Mouse (Mus musculus): ENCODE results near the gene Sirt3.

DNA sequence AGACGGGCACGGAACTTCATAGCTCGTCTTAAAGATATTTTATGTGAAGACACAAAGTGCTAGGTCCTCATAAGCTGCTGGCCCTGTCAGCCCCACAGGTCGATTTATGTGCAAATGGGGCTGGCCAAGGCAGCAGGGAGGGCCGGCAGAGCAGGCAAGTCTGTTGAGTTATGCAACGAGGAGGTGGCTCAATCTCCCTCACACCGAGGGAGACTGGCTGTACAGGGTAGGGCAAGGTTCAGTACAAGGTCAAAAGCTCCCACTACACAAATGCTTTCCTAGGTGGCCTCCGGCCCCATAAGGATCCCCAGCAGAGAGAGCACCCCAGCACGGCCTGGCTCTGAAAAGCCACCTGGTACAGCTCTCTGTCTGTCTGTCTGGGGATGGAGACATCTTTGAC, 28.7 kb downstream of the Sirt3 start:
- TF ChIP-seq CTCF (IDR thresholded peaks at IDR 0.05; ENCODE audit: extremely low read depth, insufficient read length, insufficient replicate concordance, low read depth, low read length) (no peak), POLR2A (IDR thresholded peaks at IDR 0.05; ENCODE audit: low read depth, low read length) (no peak)

Data from small intestine, adult 2 months (tissue).